Mouse (Mus musculus) heart, postnatal 0 days (tissue): ENCODE data around the gene Abcb9.

Experiments
- CTCF ChIP-seq: IDR thresholded peaks from 2 replicates; pipeline ENCODE4 v1.5.1; 2016; ENCODE audit warnings: antibody characterized with exemption, control low read depth, low read depth
- EP300 ChIP-seq: IDR thresholded peaks from 2 replicates; pipeline ENCODE4 v1.6.1; 2016; ENCODE audit warnings: antibody characterized with exemption, low read depth

DNA sequence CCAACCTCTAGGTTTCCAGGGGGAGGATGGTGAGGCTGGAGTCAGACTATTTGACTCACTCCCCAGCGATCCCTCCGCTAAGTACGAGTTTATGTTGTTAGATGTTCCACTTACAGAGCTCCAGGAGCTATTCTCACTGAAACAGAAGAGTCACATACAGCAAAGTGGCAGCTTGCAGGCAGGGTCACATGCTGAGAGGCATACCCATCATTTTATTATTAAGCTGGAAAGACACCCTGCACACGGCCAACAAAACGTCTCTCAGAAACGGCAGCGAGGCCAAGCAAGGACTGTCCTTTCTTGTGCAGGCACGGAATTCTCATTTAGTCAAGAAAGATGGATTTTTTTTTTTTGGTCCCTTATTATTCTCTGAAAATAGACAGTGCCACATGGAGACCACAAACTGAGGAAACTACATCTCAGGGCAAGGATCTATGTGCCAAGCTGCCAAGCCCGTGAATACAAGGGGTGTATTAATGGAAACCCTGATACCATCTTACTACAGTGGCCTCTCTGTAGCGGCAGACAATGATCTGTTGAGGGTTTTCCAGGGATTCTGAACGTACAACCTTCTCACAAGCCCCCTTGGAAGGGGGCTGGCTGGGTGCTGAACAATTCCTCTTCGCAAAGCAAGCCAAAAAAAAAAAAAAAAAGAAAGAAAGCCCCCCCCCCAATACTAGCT lies 65.1 kb downstream of the Abcb9 start:
- TF ChIP-seq CTCF = no peak
- TF ChIP-seq EP300 = no peak
